In genomic region chr6:4578343-4578742, GRCm38 (mm10) we compare ENCODE assay signal across 14 mouse cellular contexts.
"Had no signal": no experiment of that assay in that cellular context is flagged by ENCODE, and none has a peak within 500 bp of the region (broad histone marks: within the 10 kb centered on the region; RNA-seq: fewer than 3 reads in every experiment).

No protein-coding gene starts in this region.

- H3K36me3 ChIP-seq: limb, embryonic 10.5 days; midbrain, embryonic 15.5 days; neural tube, embryonic 12.5 days had no signal

- ATAC-seq: intestine, postnatal 0 days; midbrain, embryonic 15.5 days had no signal

- H3K27ac ChIP-seq: left cerebral cortex, adult 2 months; limb, embryonic 10.5 days; midbrain, embryonic 15.5 days; neural tube, embryonic 12.5 days; stomach, postnatal 0 days had no signal

- DNase-seq: kidney, adult 8-10 months; kidney, postnatal 25 days; lung, postnatal 4 days; thymus, adult 18-20 months; thymus, postnatal 14 days had no signal

- H3K9ac ChIP-seq: midbrain, embryonic 15.5 days; neural tube, embryonic 12.5 days had no signal

- H3K9me3 ChIP-seq: limb, embryonic 10.5 days; megakaryocyte, embryonic 14.5 days; midbrain, embryonic 15.5 days; neural tube, embryonic 12.5 days had no signal

- H3K4me1 ChIP-seq: megakaryocyte, embryonic 14.5 days; midbrain, embryonic 15.5 days; neural tube, embryonic 12.5 days had no signal

- H3K4me3 ChIP-seq: left cerebral cortex, adult 2 months; limb, embryonic 10.5 days; megakaryocyte, embryonic 14.5 days; midbrain, embryonic 15.5 days; neural tube, embryonic 12.5 days had no signal

- H3K4me2 ChIP-seq: liver, embryonic 11.5 days; midbrain, embryonic 11.5 days; midbrain, embryonic 15.5 days; neural tube, embryonic 12.5 days had no signal

- H3K27me3 ChIP-seq: midbrain, embryonic 15.5 days; neural tube, embryonic 12.5 days had no signal
